Mouse (Mus musculus): ENCODE measurements at regions not wholly inside any gene's neighbourhood (a gene's known extent, or its start where the extent isn't known, plus 50 kb on each side); places are given as distances from the start of the nearest gene placed in this dataset.

DNA sequence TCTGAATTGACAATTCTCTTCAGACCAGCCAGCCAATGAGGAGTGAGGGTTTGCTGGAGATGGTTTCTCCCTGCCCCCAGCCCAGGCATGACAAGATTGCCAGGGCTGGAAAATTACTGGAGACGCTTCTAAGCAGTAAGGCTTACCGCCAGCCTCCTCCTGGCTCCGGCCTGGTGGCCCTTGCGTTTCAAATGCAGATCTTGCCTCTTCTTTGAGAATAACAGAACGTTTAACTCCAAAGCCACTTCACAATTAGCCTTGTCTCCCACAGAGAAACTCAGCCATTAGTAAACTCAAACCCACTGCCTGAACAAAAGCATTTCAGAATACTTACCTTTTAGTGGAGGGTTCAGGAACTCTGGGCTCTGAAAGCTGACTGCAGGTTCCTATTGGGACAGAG is 150.6 kb upstream of the Ajap1 start:
- TF ChIP-seq CTCF (IDR thresholded peaks at IDR 0.05; ENCODE audit: low read depth) (no peak), EP300 (IDR thresholded peaks at IDR 0.05; ENCODE audit: low read depth) (no peak)
